Mouse (Mus musculus) forebrain, embryonic 15.5 days (tissue): ENCODE measurements at regions not wholly inside any gene's neighbourhood (a gene's known extent, or its start where the extent isn't known, plus 50 kb on each side); places are given as distances from the start of the nearest gene placed in this dataset.

Source experiments
- ATAC-seq: fragments of 200-750 bp; cut with Nextera tagmentation; replicated peaks from 2 replicates; pipeline ENCODE4 v1.8.0; 2017; ENCODE audit warnings: mild to moderate bottlenecking, moderate TSS enrichment, moderate library complexity
- H3K27ac ChIP-seq: fragments of 300-500 bp; sonication (generic); replicated peaks from 2 replicates; pipeline ENCODE4 v1.5.1; 2015; ENCODE audit warnings: mild to moderate bottlenecking, inconsistent platforms
- H3K27me3 ChIP-seq: fragments of 300-500 bp; sonication (generic); 2 replicates; pipeline ENCODE4 v1.6.1; 2015; ENCODE audit warnings: inconsistent platforms
- H3K36me3 ChIP-seq: fragments of 300-500 bp; sonication (generic); 2 replicates; pipeline ENCODE4 v1.6.1; 2015; ENCODE audit warnings: mild to moderate bottlenecking, inconsistent platforms
- H3K4me1 ChIP-seq: fragments of 300-500 bp; sonication (generic); 2 replicates; pipeline ENCODE4 v1.6.1; 2015; ENCODE audit warnings: inconsistent platforms
- H3K4me2 ChIP-seq: fragments of 300-500 bp; sonication (generic); replicated peaks from 2 replicates; pipeline ENCODE4 v1.6.1; 2015; ENCODE audit warnings: mild to moderate bottlenecking, inconsistent platforms
- H3K4me3 ChIP-seq: fragments of 300-500 bp; sonication (generic); 2 replicates; pipeline ENCODE4 v1.5.1; 2015; ENCODE audit warnings: mild to moderate bottlenecking, inconsistent platforms
- H3K9ac ChIP-seq: fragments of 300-500 bp; sonication (generic); replicated peaks from 2 replicates; pipeline ENCODE4 v1.6.1; 2015; ENCODE audit warnings: mild to moderate bottlenecking, inconsistent platforms
- H3K9me3 ChIP-seq: fragments of 300-500 bp; sonication (generic); 2 replicates; pipeline ENCODE4 v1.6.1; 2016; ENCODE audit warnings: inconsistent platforms
- WGBS: fragments of 180-500 bp; shearing (Covaris S2); methylation state at CpG from one replicate; pipeline ENCODE4 v1.1.7; 2015; ENCODE audit warnings: mixed read lengths; 5-methylcytosine and 5-hydroxymethylcytosine counted together

- H3K4me2 ChIP-seq, result no peak overlapping the region
- H3K9ac ChIP-seq, result no peak overlapping the region
- no peaks in the 10 kb centered on the region for H3K27me3 ChIP-seq
- H3K4me3 ChIP-seq, result no peak overlapping the region
- ATAC-seq, result no peak
- no peaks in the 10 kb centered on the region for H3K4me1 ChIP-seq
- H3K27ac ChIP-seq, result no peak overlapping the region
- no peaks in the 10 kb centered on the region for H3K36me3 ChIP-seq
- no peaks in the 10 kb centered on the region for H3K9me3 ChIP-seq
These were observed 768.5 kb upstream of the Klhl1 start for GRCm38 (mm10) chr14:97287447-97287846.

GRCm38 (mm10) chr14:97258461-97258860 is 739.6 kb upstream of the Klhl1 start:
- Histone ChIP-seq H3K27me3 (no peaks in the 10 kb centered on the region), H3K27ac (no peak overlapping the region), H3K9me3 (no peaks in the 10 kb centered on the region), H3K4me3 (no peak overlapping the region), H3K9ac (no peak overlapping the region), H3K4me1 (no peaks in the 10 kb centered on the region), H3K36me3 (no peaks in the 10 kb centered on the region), H3K4me2 (no peak overlapping the region)
- ATAC-seq, result no peak
- WGBS, result 17% methylated on average over 3 of the region's 3 CpGs
